Mouse (Mus musculus): Measurements from ENCODE around the gene Sbno1. TPM values are rescaled to one million over a fixed set of nuclear protein-coding genes. Genes with fewer than 3 reads are reported as not detected.

Sbno1 gene
- polyA plus RNA-seq, 1 experiment from 2014 or later, result 102 TPM

DNA sequence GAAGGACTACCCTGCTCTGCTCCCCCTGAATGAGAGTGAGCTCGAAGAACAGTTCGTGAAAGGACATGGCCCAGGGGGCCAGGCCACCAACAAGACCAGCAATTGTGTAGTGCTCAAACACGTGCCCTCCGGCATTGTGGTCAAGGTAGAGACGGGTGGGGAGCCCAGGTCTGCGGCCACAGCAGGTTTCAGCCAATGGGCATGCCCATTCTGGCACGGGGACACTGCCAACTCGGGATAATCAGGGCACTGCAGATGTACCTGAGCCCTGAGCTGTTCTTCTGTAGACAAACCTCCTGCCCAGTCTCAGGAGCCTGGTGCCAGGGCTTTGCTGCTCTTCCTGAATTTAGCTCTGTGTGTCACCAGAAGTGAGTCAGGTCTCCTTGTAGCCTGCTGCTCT, 87.0 kb downstream of the Sbno1 start:
- no peak for ATAC-seq (ENCODE audit: low FRiP score, low TSS enrichment)
- H3K4me2 ChIP-seq (replicated peaks; ENCODE audit: low read depth, low read length), result no peak overlapping the region
- H3K27ac ChIP-seq (ENCODE audit: low read depth, low read length), result no peak overlapping the region
- no peaks in the 10 kb centered on the region for H3K9me3 ChIP-seq (ENCODE audit: control insufficient read depth, low read length)
- WGBS, result 92% methylated on average over 8 of the region's 8 CpGs
- H3K27me3 ChIP-seq (ENCODE audit: control insufficient read depth, insufficient read depth, low read length), result no peaks in the 10 kb centered on the region
- no peak overlapping the region for H3K4me3 ChIP-seq (ENCODE audit: low read length)
- no peaks in the 10 kb centered on the region for H3K36me3 ChIP-seq (ENCODE audit: control insufficient read depth, insufficient read depth, low read length)
- H3K9ac ChIP-seq (ENCODE audit: low read depth, low read length), result no peak overlapping the region
- peaks cover 9% of the 10 kb centered on the region; the same call in 1 of the 2 replicates for H3K4me1 ChIP-seq (ENCODE audit: control insufficient read depth, insufficient read depth, low read length)

DNA sequence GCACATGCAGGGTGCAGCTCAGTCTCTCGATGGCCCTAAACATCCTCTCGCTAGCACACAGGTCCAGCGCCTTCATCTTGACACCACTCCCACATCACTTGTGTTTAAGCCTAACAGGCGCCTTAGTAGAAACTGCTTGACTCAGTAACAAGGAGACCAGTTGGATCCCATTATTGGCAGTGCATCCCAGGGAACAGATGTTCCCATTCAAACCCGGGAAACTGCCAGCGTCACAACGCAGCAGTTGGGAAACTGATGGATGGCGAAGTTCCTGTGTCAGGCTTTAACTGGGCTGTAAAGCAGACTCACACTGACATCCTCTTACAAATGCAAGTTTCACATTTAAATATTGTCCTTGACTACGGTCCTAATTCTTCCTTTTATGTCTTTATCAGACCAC, 87.9 kb downstream of the Sbno1 start:
- Histone ChIP-seq H3K9ac (ENCODE audit: low read depth, low read length) (no peak overlapping the region), H3K4me2 (replicated peaks; ENCODE audit: low read depth, low read length) (no peak overlapping the region), H3K4me3 (ENCODE audit: low read length) (no peak overlapping the region), H3K27ac (ENCODE audit: low read depth, low read length) (0 out of 2 replicates have a peak overlapping the region, but pooled peaks have one; percentile 17), H3K36me3 (ENCODE audit: control insufficient read depth, insufficient read depth, low read length) (no peaks in the 10 kb centered on the region), H3K9me3 (ENCODE audit: control insufficient read depth, low read length) (no peaks in the 10 kb centered on the region), H3K4me1 (ENCODE audit: control insufficient read depth, insufficient read depth, low read length) (peaks cover 11% of the 10 kb centered on the region; the same call in 1 of the 2 replicates), H3K27me3 (ENCODE audit: control insufficient read depth, insufficient read depth, low read length) (no peaks in the 10 kb centered on the region)
- ATAC-seq (ENCODE audit: low FRiP score, low TSS enrichment), result 0 out of 2 replicates have a peak, but pooled peaks have one; percentile 3
- WGBS, result 20% methylated on average over 9 of the region's 9 CpGs

DNA sequence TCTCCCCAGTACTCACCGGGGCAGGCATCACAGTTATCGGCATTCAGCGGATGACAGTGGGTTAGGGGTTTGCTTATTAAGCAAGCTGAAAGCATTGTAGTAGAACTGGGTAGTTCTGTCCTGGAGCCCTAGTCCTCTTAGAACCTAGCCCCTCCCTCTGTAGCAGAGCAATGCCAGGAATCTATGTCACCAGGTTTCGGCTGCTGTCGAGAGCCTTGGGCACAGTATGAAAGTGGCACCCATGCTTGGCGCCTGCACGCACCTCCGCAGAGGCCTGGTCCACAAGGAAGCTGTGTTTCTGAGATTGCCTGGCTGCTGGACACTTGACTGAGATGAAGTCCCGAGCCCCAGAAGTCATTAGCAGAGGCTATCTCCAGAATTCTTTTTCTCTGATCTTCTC, 88.7 kb downstream of the Sbno1 start:
- H3K9me3 ChIP-seq (ENCODE audit: control insufficient read depth, low read length), result no peaks in the 10 kb centered on the region
- ATAC-seq (ENCODE audit: low FRiP score, low TSS enrichment), result no peak
- H3K4me2 ChIP-seq (replicated peaks; ENCODE audit: low read depth, low read length), result no peak overlapping the region
- WGBS, result 89% methylated on average over 9 of the region's 9 CpGs
- no peak overlapping the region for H3K4me3 ChIP-seq (ENCODE audit: low read length)
- H3K9ac ChIP-seq (ENCODE audit: low read depth, low read length), result no peak overlapping the region
- peaks cover 11% of the 10 kb centered on the region; the same call in 1 of the 2 replicates for H3K4me1 ChIP-seq (ENCODE audit: control insufficient read depth, insufficient read depth, low read length)
- H3K36me3 ChIP-seq (ENCODE audit: control insufficient read depth, insufficient read depth, low read length), result no peaks in the 10 kb centered on the region
- H3K27ac ChIP-seq (ENCODE audit: low read depth, low read length), result no peak overlapping the region
- no peaks in the 10 kb centered on the region for H3K27me3 ChIP-seq (ENCODE audit: control insufficient read depth, insufficient read depth, low read length)

DNA sequence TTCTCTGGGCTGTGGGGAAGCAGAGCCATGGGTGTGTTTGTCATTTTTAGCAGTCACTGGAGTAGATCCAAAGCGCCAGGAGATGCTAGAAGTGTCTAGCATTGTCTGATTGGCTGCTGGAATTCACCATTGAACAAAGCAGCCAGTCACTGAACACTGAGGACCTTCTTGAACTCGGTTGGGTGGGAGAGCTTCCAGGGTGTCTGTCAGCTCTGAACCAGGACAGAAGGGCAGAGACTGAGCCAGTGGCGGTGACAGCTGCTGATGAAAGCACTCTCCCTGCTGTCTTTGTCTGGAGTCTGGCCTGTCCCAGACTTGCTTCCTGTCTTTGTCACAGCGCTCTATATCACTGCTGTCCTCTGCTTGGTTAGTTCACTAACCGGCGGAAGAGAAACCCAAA, 91.4 kb downstream of the Sbno1 start:
- Histone ChIP-seq H3K36me3 (ENCODE audit: control insufficient read depth, insufficient read depth, low read length) (no peaks in the 10 kb centered on the region), H3K9me3 (ENCODE audit: control insufficient read depth, low read length) (no peaks in the 10 kb centered on the region), H3K27me3 (ENCODE audit: control insufficient read depth, insufficient read depth, low read length) (no peaks in the 10 kb centered on the region), H3K4me2 (replicated peaks; ENCODE audit: low read depth, low read length) (no peak overlapping the region), H3K9ac (ENCODE audit: low read depth, low read length) (no peak overlapping the region), H3K4me3 (ENCODE audit: low read length) (no peak overlapping the region), H3K27ac (ENCODE audit: low read depth, low read length) (peak overlapping the region; percentile 67; the same call in 1 of the 2 replicates), H3K4me1 (ENCODE audit: control insufficient read depth, insufficient read depth, low read length) (peaks cover 11% of the 10 kb centered on the region; the same call in 1 of the 2 replicates)
- 13% methylated on average over 6 of the region's 6 CpGs for WGBS
- ATAC-seq (ENCODE audit: low FRiP score, low TSS enrichment), result peak; percentile 91

DNA sequence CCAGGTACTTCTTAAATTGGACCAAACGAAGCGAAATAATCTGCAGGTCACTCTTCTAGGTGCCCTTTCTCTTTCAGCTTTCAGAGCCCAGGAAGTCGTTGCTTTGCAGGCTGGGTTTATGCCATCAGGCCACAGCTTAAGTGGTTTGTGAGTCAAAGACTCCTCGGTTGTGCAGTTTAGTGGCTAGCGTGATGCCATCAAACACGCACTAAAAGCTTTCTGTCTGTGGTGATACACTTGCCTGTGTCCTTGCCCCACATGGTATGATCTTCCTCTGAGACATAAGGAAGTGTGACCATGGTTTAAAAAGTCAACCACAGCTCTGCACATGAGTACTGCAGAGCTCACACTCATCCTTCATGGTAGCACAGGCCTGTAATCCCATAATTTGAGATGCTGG, 95.7 kb downstream of the Sbno1 start:
- H3K4me3 ChIP-seq (ENCODE audit: low read length), result no peak overlapping the region
- peaks cover 16% of the 10 kb centered on the region for H3K4me1 ChIP-seq (ENCODE audit: control insufficient read depth, insufficient read depth, low read length)
- no peaks in the 10 kb centered on the region for H3K36me3 ChIP-seq (ENCODE audit: control insufficient read depth, insufficient read depth, low read length)
- no peak overlapping the region for H3K4me2 ChIP-seq (replicated peaks; ENCODE audit: low read depth, low read length)
- WGBS, result 94% methylated on average over 6 of the region's 6 CpGs
- H3K27me3 ChIP-seq (ENCODE audit: control insufficient read depth, insufficient read depth, low read length), result no peaks in the 10 kb centered on the region
- no peaks in the 10 kb centered on the region for H3K9me3 ChIP-seq (ENCODE audit: control insufficient read depth, low read length)
- no peak for ATAC-seq (ENCODE audit: low FRiP score, low TSS enrichment)
- no peak overlapping the region for H3K9ac ChIP-seq (ENCODE audit: low read depth, low read length)
- no peak overlapping the region for H3K27ac ChIP-seq (ENCODE audit: low read depth, low read length)

DNA sequence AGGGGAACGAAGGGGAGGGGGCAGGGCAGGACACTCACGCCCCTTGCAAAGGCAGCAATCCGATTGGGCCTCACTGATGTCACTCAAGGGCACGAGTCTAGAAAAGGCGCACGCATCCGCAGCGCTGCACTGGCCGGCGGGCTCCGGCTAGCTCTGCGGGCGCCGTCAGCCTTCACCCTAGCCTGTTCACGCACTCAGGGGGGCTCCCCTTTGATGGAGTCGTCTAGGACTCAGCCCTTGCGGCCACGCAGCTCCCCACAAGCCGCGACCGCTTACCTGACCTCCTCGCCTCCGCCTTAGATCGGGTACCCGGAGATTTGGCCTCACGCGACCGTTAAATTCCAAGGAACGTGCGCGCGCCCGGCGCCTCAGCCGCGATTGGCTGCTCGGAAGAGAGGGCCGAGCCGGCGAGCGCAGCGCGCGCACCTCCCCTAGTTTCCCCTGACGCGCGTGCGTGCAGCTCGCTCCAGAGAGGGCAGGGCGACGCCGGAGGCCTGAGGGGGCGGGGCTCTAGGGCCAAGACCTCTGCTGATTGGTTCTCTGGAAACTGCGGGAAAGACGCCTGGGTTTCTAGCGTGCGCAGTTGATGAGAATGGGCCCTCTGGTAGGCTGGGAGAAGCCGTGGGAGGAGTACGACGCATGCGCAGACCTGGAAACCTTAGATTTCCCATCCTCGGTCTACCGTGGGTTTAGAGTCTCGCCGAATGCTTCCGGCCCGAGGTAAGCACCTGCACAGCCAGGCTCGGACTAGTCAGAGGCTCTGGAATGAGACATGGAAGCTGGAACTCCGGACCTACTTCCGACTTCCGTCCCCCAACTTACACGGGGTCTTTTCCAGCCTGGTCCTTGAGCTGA, 98.1 kb downstream of the Sbno1 start, which contains the start of the genes Mphosph9 and 2810006K23Rik:
Gene Mphosph9 (minus strand): TSS at position 463 of the 855 bp plus-strand sequence.
Gene 2810006K23Rik (plus strand): TSS at position 580 of the 855 bp plus-strand sequence.
- H3K4me1 ChIP-seq (ENCODE audit: control insufficient read depth, insufficient read depth, low read length), result peaks cover 9% of the 10 kb centered on the region; the same call in 1 of the 2 replicates
- H3K4me3 ChIP-seq (ENCODE audit: low read length), result peak within 1 kb of the TSS; percentile 69
- peak within 1 kb of the TSS; percentile 96 for H3K27ac ChIP-seq (ENCODE audit: low read depth, low read length)
- H3K4me2 ChIP-seq (replicated peaks; ENCODE audit: low read depth, low read length), result peak within 1 kb of the TSS; percentile 63
- H3K36me3 ChIP-seq (ENCODE audit: control insufficient read depth, insufficient read depth, low read length), result peaks cover 12% of the 10 kb centered on the region
- H3K9ac ChIP-seq (ENCODE audit: low read depth, low read length), result peak within 1 kb of the TSS; percentile 78
- ATAC-seq (ENCODE audit: low FRiP score, low TSS enrichment), result peak; percentile 98
- under 1% methylated on average over 72 of the region's 72 CpGs for WGBS
- H3K9me3 ChIP-seq (ENCODE audit: control insufficient read depth, low read length), result no peaks in the 10 kb centered on the region
- no peaks in the 10 kb centered on the region for H3K27me3 ChIP-seq (ENCODE audit: control insufficient read depth, insufficient read depth, low read length)

DNA sequence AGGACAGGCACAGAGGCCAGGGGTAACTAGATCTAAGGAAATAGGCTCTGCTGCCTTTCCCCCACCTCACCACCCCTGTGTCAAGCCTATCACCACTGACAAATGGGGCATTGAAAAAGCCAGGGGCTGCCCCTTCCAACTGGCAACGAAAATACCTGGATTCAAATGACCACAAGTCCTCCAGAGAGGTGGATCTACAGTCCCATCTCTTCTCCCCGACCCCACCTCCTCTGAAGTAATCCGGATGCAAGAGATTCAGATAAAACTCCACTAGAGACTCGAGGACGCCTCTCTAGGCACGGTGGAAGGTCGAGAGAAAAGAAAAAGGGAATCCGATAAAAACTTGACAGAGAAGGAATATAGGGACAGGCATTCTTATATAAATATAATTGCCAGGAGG, 99.0 kb downstream of the Sbno1 start:
- Histone ChIP-seq H3K9ac (ENCODE audit: low read depth, low read length) (peak overlapping the region; percentile 78), H3K4me1 (ENCODE audit: control insufficient read depth, insufficient read depth, low read length) (peaks cover 9% of the 10 kb centered on the region; the same call in 1 of the 2 replicates), H3K4me2 (replicated peaks; ENCODE audit: low read depth, low read length) (peak overlapping the region; percentile 63), H3K27ac (ENCODE audit: low read depth, low read length) (peak overlapping the region; percentile 8; the same call in 1 of the 2 replicates), H3K36me3 (ENCODE audit: control insufficient read depth, insufficient read depth, low read length) (peaks cover 21% of the 10 kb centered on the region), H3K4me3 (ENCODE audit: low read length) (peak overlapping the region; percentile 69), H3K9me3 (ENCODE audit: control insufficient read depth, low read length) (no peaks in the 10 kb centered on the region), H3K27me3 (ENCODE audit: control insufficient read depth, insufficient read depth, low read length) (no peaks in the 10 kb centered on the region)
- ATAC-seq (ENCODE audit: low FRiP score, low TSS enrichment), result no peak
- 3% methylated on average over 8 of the region's 8 CpGs for WGBS

Data from kidney, embryonic 14.5 days (tissue).